Mouse (Mus musculus) embryonic fibroblast, embryonic 13.5 days (primary cell): ENCODE data around the gene Prickle4. TPM values are rescaled to one million over a fixed set of nuclear protein-coding genes. Genes with fewer than 3 reads are reported as not detected.

Experiments used
- H3K27ac ChIP-seq: 2 replicates; pipeline ENCODE4 v1.5.1; 2012; ENCODE audit warnings: low read length, control low read depth, inconsistent platforms; ENCODE audit not compliant: insufficient read depth
- H3K4me1 ChIP-seq: 2 replicates; pipeline ENCODE4 v1.6.1; 2011; ENCODE audit warnings: low read length; ENCODE audit not compliant: control insufficient read depth, insufficient read depth
- H3K4me3 ChIP-seq: 2 replicates; pipeline ENCODE4 v1.5.1; 2011; ENCODE audit warnings: mild to moderate bottlenecking, control low read depth, low read length; ENCODE audit not compliant: insufficient read depth
- CTCF ChIP-seq: IDR thresholded peaks from 2 replicates; pipeline ENCODE4 v1.5.1; 2011; ENCODE audit warnings: mild to moderate bottlenecking, control low read depth, low read length, moderate library complexity, borderline replicate concordance; ENCODE audit not compliant: insufficient read depth
- POLR2A ChIP-seq: IDR thresholded peaks from 2 replicates; pipeline ENCODE4 v1.6.1; 2011; ENCODE audit warnings: low read depth, mild to moderate bottlenecking, control low read depth, low read length, moderate library complexity
- polyA plus RNA-seq: library from polyadenylated mRNA; stranded (reverse); fragments of >200 nt; gene quantifications from 2 replicates; pipeline ENCODE4 v1.2.4, GENCODE M21; 2011; ENCODE audit warnings: low read depth; ENCODE audit not compliant: missing spikeins, insufficient read length

The Prickle4 gene
- polyA plus RNA-seq, 1 experiment = not detected

DNA sequence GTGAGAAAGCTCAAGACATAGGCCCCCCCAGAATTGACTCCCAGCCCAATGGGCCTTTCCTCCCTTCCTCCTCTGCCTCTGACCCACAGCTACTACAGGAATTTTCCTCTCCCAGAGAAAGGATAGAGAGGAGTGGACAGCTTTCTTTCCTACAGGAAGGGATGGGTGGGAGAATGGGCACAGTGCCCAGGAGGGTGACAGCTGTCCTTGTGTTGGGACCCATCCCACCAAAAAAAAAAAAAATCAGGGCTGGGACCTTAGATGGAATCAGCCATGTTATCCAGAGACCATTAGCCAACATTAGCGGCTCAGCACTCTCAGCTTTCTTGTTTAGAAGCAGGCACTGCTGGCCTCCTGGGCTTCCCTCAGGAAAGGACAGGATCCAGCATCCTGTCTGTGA lies 11.7 kb upstream of the Prickle4 start:
- TF ChIP-seq CTCF (no peak), POLR2A (no peak)
- Histone ChIP-seq H3K27ac (no peak overlapping the region), H3K4me3 (no peak overlapping the region), H3K4me1 (no peaks in the 10 kb centered on the region; the same call in 1 of the 2 replicates)

GRCm38 (mm10) chr17:47704692-47705091 lies 10.2 kb upstream of the Prickle4 start:
- TF ChIP-seq POLR2A = no peak
- no peak for TF ChIP-seq CTCF
- H3K4me1 ChIP-seq = no peaks in the 10 kb centered on the region; the same call in 1 of the 2 replicates
- no peak overlapping the region for H3K27ac ChIP-seq
- H3K4me3 ChIP-seq = no peak overlapping the region

- Histone ChIP-seq H3K27ac (no peak overlapping the region), H3K4me3 (no peak overlapping the region), H3K4me1 (no peaks in the 10 kb centered on the region; the same call in 1 of the 2 replicates)
- TF ChIP-seq CTCF (no peak), POLR2A (no peak)
Observed at GRCm38 (mm10) chr17:47703556-47703955, 9.0 kb upstream of the Prickle4 start.

- Histone ChIP-seq H3K4me1 (no peaks in the 10 kb centered on the region; the same call in 1 of the 2 replicates), H3K4me3 (no peak overlapping the region), H3K27ac (no peak overlapping the region)
- TF ChIP-seq CTCF (no peak), POLR2A (no peak)
Observed at GRCm38 (mm10) chr17:47702548-47703345, 8.2 kb upstream of the Prickle4 start.

- H3K4me3 ChIP-seq = no peak overlapping the region
- TF ChIP-seq CTCF = no peak
- TF ChIP-seq POLR2A = no peak
- H3K4me1 ChIP-seq = no peaks in the 10 kb centered on the region; the same call in 1 of the 2 replicates
- H3K27ac ChIP-seq = no peak overlapping the region
Observed at GRCm38 (mm10) chr17:47701793-47702192, 7.3 kb upstream of the Prickle4 start.

GRCm38 (mm10) chr17:47699055-47699454 lies 4.5 kb upstream of the Prickle4 start:
- H3K4me1 ChIP-seq = peaks cover 4% of the 10 kb centered on the region
- H3K27ac ChIP-seq = no peak overlapping the region
- TF ChIP-seq POLR2A (no peak), CTCF (no peak)
- H3K4me3 ChIP-seq = no peak overlapping the region

DNA sequence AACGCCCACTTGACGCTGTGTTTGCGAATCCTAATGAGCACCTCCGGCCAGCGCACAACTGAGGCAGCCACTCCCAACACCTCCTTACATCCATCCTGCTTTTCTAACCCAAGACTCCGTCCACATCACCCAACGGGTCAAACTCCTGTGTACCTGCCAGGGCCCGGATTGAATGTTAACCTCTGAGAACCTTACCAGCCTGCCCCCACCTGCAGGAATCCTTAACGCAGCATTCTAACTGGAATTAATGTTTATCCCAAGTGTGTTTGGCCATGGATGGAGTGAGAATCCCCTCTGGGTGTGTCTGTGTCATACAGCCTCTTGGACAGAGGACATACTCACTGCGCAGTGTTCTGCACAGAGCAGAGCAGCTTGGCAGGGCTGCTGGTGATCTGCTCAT lies 3.6 kb upstream of the Prickle4 start:
- no peak overlapping the region for H3K27ac ChIP-seq
- no peak overlapping the region for H3K4me3 ChIP-seq
- TF ChIP-seq CTCF (no peak), POLR2A (no peak)
- H3K4me1 ChIP-seq = peaks cover 8% of the 10 kb centered on the region

GRCm38 (mm10) chr17:47695337-47695710 lies 788 bp upstream of the Prickle4 start:
- H3K4me1 ChIP-seq = peaks cover 8% of the 10 kb centered on the region
- TF ChIP-seq POLR2A (no peak), CTCF (no peak)
- no peak overlapping the region for H3K27ac ChIP-seq
- peak overlapping the region; percentile 68 for H3K4me3 ChIP-seq

GRCm38 (mm10) chr17:47694442-47694502 lies 264 bp downstream of the Prickle4 start, which contains the start of gene Gm21981:
TSS of gene Gm21981 (minus strand) at chr17:47694455.
- H3K4me1 ChIP-seq = peaks cover 8% of the 10 kb centered on the region
- H3K4me3 ChIP-seq = peak within 1 kb of the TSS; percentile 68
- TF ChIP-seq CTCF = no peak
- no peak for TF ChIP-seq POLR2A
- no peak within 1 kb of the TSS for H3K27ac ChIP-seq

- Histone ChIP-seq H3K27ac (no peak overlapping the region), H3K4me1 (peaks cover 8% of the 10 kb centered on the region), H3K4me3 (peak overlapping the region; percentile 68)
- no peak for TF ChIP-seq POLR2A
- no peak for TF ChIP-seq CTCF
Observed at GRCm38 (mm10) chr17:47693671-47694441, 680 bp downstream of the Prickle4 start.
